Mouse (Mus musculus): ENCODE results near the gene Vhl.
"Not testable (repeated sequence)": the region's sequence is repeated elsewhere in the genome, so short reads cannot be mapped to it uniquely, and the experiment has no call there.

Vhl gene

DNA sequence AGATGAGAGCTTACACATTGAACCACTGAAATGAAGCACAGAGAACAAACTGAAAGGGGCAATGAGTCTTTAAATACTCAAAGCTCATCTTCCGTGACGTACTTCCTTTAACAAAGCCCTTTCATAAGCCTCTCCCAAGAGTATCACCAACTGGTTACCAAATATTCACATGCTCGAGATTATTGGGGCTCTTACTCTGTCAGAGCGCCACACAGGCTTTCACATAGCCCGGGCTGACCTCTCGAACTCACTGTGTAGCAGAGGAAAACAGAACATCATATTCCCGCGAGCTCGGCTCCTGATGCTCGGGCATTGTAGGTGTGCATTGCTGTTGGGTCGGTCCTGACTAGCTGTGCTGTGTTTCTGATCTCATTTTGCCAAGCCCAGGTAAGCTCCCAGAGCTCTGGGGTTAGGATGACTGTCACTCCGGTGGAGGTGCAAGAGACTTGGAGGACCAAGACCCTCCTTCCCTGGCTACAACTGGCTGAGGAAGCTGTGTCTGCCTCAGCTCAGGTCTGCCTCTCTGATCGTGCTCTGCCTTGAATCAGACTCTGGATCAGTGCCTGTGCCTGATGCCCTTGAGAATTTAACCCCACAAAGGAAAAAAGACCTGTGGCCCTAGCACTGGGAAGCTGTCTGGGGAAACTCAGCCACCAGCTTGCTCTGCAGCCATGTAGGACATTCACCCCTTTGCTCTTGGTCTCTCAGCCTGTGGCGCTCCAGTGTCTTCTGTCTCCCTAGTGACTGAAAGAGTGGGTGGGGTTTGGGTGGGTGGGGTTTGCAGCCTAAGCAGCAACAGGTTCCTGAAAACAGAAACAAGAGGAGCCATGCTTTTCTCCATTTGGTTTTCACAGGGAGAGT, 37.0 kb downstream of the Vhl start:
- peak; percentile 23 for DNase-seq (ENCODE audit: low read depth, low spot score)

DNA sequence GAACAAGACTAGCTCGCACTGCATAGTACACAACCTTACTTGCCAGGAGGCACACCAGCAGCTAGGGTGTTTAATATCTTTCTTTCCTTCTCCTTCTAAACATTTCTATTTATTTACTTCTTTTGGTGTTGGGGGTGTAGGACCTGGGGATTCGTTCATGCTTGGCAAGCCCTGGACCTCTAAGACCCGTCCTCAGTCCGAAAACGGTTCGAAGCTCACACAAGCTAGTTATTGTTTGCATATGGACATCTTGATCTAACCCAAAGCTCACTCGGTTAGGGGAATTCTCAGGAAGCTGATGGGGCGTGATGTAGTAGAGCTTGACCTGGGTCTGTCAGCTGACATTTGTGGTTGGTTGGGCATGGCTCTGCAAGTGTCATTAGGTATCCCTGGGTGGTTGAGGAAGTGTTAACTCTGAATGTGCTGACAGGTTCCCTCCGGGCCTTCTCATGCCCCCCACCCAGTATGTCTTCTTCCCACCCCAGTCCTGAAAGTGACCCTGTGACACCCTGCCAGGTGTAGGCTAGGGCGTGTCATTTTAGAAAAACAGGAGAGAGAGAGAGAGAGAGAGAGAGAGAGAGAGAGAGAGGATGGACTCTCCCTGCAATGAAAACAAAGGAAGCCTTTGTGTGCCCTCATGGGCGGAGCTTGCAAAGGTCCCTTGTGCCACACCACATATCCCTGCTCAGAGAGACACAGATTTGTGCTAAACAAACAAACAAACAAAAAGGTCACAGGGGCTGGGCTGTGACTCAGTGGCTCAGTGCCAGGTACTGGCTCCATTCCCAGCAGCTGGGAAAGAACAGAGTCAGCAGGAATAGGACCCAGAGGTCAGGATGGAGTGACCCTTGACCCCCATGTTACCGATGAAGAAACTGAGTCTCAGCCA, 37.8 kb downstream of the Vhl start:
- DNase-seq (ENCODE audit: low read depth, low spot score), result peak; percentile 77

DNA sequence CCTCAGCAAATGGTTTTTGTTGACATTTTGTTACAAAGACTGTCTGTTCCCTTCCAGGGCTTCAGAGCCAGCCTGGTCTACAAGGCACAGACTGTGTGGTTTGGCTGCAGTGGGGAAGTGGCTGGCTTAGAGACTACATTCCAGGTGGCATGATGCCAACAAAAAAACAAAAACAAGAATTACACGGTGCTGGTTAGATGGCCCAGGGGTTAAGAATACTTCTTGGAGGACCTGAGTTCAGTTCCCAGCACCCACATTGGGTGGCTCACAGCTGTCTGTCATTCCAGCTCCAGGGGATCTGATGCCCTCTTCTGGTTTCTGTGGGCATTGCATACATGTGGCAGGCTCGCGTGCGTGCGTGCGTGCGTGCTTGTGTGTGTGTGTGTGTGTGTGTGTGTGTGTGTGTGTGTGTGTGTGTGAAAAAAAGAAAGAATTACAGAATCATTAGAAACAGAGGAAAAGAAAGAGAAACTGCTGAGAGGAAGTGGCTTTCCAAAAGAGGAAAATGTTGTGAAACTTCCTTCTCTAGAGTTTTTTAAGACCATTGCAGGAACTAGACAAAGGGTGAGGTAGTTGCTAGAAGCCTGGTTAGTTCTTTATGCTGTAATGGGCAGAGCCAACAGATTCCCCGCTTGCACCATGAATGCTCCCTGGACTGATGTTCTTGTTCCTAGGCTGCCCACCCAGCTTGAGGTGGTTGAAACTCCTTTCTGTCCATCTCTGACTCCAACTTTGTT, 39.4 kb downstream of the Vhl start:
- peak; percentile 24 for DNase-seq (ENCODE audit: low read depth, low spot score)

DNA sequence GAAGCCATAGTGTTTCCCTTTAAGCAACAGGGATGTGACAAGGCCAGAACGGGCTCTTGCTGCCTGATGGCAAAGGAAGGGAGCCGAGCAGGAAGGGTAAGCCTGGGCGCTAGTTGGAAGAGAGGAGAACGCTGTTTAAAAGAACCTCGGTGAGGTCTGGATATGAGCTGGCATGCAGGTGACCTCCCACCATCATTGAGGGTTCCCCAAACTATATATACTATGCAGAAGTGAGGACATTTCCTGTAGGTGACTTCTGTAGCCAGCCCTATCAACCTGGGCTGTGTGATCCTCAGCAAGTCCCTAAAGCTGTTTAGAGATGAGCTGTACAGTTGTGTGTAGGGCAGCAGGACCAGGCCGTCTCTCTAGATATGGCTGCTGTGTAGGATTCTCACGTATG, 40.5 kb downstream of the Vhl start:
- no peak for DNase-seq (ENCODE audit: low read depth, low spot score)

DNA sequence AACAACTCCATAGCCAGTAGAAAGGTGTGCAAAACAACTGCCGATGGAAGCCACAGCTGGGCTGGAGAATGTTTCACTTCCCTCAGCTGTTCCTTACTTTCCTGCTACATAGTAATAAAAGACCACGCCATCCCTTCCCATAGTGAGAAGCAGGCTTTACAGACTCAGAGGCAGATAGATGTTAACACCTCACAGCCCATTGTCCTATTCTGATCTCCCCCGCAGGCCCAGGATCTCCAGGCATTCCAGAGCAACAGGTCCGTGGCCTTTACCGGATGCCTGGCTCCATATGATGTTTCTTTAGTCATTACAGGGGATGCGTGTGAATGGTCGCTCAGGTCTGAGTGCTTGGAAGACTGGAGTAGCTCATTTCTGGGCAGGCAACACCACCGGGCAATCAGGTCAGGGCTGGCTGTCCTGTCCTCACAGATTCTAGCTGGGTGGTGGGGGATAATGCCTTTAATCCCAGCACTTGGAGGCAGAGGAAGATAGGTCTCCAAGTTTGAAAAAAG, 43.9 kb downstream of the Vhl start:
- no peak for DNase-seq (ENCODE audit: low read depth, low spot score)

DNA sequence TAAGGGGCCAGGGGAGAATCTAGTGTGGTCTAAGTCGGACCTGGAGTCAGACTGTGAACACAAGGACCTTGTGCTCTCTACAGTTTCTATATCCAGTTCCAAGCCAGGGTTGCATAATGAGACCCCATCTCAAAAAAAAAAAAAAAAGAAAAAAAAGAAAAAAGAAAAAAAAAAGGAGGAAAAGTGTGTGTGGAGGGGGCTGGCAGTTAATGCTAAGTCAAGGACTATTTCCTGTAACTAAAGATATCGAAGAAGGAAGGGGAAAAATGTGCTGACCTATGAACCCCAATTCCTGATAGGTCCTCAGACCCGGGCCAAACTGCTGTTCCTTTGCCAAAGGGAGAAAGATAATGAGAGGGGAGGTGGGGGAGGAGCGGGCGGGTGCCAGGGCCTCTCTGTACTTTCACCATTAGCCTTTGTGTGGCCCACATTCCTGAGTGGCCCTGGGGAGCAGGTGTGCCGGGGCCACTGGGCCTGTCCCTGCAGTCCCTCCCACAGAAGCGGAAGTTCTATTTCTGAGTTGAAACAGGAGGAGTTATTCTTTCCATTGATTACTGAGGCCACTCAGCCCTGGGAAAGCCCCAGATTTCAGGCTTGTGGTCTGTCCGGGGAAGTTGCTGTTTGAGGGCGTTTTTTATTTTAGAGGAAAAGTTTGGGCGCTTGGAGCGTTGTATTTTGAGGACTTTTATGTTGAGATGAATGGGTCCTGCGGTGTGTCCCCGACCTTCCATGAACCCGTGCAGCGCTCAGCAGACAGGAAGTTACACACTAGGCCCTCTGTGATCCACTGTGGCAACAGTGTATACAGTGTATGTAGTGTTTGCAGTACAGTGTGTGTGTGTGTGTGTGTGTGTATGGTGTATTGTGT, 44.8 kb downstream of the Vhl start:
- DNase-seq (ENCODE audit: low read depth, low spot score), result peak; percentile 35

DNA sequence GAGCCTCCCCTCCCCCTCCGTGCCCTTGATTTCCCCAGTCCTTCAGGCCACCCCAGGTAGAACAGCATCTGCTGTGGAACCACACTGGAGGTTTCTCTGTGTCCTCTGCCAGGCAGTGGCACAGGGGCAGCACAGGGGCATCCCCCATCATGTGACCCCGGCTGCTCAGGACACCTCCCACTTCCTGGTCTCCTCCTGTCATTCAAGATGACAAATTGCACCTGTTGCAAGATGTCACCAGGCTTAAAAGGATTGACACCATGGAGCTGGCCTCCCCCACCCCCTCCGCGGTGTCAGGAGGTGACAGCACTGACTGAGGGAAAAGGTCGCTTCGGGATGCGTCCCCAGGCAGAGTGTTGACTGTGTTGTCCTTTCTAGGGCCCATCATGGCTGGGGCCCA, 46.1 kb downstream of the Vhl start:
- no peak for DNase-seq (ENCODE audit: low read depth, low spot score)

DNA sequence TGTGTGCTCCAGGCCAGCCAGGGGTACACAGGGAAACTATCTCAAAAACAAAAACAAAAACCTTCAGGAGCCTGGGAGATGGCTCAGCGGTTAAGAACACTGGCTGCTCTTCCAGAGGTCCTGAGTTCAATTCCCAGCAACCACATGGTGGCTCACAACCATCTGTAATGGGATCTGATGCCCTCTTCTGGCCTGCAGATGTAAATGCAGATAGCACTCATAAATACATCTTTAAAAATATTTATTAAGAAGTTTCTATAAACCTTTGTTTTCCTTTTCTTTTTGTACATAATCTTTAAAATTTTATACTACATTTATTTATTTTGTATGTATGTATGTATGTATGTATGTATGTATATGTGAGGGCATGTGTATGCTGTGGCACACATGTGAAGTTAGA, 48.3 kb downstream of the Vhl start:
- not testable (repeated sequence) for DNase-seq (ENCODE audit: low read depth, low spot score)

DNA sequence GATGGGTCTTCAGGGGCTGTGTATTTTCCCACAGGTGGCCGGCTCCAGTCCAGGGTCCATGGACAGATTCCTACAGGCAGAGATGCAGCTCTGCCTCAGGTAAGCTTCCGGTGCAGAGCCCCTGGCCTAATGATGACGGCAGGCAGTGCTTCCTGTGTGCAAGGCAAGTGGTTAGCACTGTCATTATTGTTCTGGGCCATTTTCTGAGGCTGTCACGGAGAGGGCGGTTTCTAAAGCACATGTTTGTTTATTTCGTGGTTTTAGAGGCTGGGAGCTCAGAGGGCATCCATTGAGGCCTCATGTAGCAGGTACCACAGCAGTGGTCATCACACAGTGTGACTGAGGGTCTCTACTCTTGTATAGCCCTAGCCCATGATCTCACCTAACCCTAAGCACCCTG, 49.2 kb downstream of the Vhl start:
- no peak for DNase-seq (ENCODE audit: low read depth, low spot score)

DNA sequence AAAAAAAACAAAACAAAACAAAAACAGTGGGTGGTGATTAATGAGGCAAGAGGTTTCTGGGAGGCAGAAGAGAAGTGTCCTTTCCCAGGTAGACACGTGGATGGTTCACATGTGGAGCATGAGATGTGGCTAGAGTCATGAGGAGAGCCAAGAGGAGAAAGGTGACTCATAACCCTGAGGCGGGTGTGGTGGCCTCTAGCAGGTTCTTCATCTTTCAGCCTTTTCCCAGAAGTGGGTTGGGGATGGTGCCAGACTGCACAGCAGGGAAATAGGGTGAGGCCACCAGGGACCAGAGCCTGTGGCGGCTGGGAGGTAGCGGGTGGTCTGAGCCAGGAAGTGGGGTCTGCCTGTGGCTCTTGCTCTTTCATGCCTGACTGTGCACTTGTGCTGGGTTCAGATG, 51.5 kb downstream of the Vhl start:
- no peak for DNase-seq (ENCODE audit: low read depth, low spot score)

DNA sequence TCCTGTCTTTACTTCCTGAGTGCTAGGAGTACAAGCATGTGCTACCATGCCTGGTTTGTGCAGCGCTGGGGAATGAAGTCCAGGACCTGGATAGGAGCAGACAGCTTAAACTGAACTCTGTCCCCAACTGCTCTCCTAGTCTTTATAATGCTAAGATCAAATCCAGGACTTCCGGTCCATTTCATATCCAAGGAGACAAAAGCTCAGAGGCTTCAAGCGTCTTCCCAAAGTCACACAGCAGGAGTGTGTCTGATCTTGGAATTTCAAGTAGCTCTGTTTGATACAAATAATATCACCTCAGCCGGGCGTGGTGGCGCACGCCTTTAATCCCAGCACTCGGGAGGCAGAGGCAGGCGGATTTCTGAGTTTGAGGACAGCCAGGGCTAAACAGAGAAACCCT, 52.2 kb downstream of the Vhl start:
- DNase-seq (ENCODE audit: low read depth, low spot score), result no peak

DNA sequence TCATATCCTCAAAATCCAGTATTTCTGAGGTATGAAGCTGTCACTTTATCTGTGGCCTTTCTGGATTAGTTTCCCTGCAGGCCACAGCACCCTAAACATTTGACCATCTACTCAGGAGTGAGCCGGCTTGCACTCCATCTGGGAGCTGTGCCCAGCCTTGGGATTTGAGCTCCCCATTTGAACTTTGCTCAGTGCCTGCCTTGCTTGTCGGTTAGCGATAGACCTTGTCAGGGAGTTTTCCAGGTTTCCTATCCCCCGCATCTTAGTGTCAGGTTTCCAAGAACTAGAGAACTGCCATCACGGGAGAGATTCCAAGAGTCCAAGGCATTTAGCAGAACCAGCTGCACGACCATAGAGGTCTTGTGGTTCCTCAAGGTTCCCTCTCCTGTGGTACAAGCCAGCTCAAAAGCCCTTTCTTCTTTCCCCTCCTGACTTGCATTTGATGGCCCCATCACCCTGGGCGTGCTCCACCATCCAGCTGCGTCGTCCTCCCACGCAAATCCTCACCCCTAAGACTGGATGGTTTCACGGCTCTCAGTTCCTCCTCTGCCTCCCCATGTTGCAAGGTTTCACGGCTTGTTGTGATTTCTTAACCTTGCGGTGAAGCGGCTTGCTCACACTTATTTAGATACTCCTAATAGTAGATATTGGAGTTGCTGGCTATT, 53.4 kb downstream of the Vhl start:
- DNase-seq (ENCODE audit: low read depth, low spot score), result peak; percentile 50

DNA sequence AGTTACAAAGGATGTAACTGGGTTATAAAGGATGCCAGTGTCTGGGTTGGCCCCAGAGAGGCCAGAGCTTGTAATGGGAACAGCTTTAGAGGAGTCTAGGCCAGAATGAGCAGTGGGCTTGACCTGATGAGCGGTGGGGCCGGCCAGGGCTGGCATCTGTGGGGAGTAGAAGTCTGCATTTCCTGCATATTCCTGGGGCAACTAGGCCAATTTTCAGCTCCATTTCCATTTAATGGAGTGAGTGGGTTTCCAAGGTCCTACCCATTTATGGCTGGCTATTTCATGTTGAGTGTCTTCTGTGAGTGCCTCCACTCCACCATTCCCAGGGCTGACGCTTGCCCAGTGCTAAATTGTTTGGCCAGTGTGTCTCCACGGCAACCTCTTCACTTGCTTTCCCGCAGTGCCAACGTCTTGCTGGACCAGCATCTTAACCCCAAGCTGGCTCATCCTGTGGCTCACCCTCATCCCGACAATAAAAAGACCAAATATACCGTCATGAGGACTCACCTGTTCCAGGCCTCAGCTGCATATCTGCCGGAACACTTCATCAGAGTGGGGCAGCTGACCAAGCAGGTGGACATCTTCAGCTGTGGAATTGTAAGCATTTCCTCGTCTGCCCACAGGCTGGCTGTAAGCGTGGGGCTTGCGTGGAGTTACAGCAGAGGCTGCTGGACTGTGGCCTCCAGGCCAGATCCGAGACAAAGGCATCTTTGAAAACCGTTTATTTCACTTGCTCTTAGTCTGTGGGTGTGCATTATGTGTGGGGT, 54.7 kb downstream of the Vhl start:
- DNase-seq (ENCODE audit: low read depth, low spot score), result no peak

DNA sequence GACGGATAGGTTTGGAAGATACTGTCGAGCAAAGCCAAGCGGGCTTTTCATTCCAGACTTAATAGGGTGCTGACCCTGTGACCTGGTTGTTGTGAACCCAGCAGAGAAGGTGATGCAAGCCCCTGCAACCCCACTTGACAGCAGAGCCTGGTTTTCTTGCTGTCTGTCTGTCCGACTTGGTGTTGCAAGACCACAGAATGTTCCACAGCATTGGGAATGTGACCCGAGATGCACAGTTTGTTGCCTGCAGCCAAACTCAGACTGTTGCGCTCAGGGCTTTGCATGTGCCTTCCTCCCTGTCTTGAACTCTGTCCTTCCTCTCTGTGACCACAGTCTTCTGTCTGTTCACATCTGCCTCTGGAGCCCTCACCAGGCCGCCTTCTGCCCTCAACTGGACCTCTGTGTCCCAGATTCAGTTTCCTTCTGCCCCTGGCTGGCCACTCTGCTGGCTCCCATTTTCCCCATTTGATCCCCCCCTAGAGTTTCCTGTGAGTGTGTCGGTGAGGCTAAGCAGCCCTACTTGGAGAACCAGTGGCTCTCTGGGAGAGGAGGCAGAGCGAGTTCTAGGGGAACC, 56.3 kb downstream of the Vhl start:
- no peak for DNase-seq (ENCODE audit: low read depth, low spot score)
